Mouse (Mus musculus) CH12.LX (cell line): ENCODE data around the gene Ccer2. TPM values are rescaled to one million over a fixed set of nuclear protein-coding genes. Genes with fewer than 3 reads are reported as not detected.

Experiments
- DNase-seq: peaks from one replicate; pipeline ENCODE4 v3.0.0-alpha.2; 2013; ENCODE audit errors: extremely low read depth
- H3K27ac ChIP-seq: 2 replicates; pipeline ENCODE4 v1.5.1; 2012; ENCODE audit warnings: low read depth, mild to moderate bottlenecking, control low read depth, moderate library complexity; ENCODE audit not compliant: insufficient read depth
- H3K27me3 ChIP-seq: replicated peaks from 2 replicates; pipeline ENCODE3; 2012; ENCODE audit warnings: inconsistent platforms
- H3K36me3 ChIP-seq, 2 experiments: replicated peaks in 1 of 2; 2 replicates each; pipeline versions ENCODE3 to v1.6.1; 2012; ENCODE audit warnings: inconsistent platforms in 1 of 2, low read length in 1 of 2, mild to moderate bottlenecking in 1 of 2, mixed read lengths in 1 of 2, moderate library complexity in 1 of 2; ENCODE audit not compliant: control insufficient read depth in 1 of 2, insufficient read depth in 1 of 2
- H3K4me1 ChIP-seq, 2 experiments: 2 replicates each; pipeline ENCODE4 v1.6.1; 2012; ENCODE audit warnings: inconsistent platforms in 1 of 2, moderate library complexity in 1 of 2; ENCODE audit not compliant: insufficient read depth in 2 of 2, control insufficient read depth in 1 of 2
- H3K4me2 ChIP-seq: 2 replicates; pipeline ENCODE4 v1.6.1; 2012; ENCODE audit warnings: low read depth, mild to moderate bottlenecking, control low read depth; ENCODE audit not compliant: poor library complexity, insufficient read depth, severe bottlenecking
- H3K4me3 ChIP-seq, 3 experiments: fragments of 150-350 bp in 1 of 3; sonication (generic) in 1 of 3; replicated peaks in 1 of 3; 2 replicates each; pipeline versions ENCODE3 to v1.5.1; 2011 to 2012; ENCODE audit warnings: low read depth in 2 of 3, low read length in 2 of 3, mild to moderate bottlenecking in 2 of 3, moderate library complexity in 2 of 3, control low read depth in 1 of 3, improper control_type of control experiment in 1 of 3, inconsistent platforms in 1 of 3, mixed read lengths in 1 of 3; ENCODE audit not compliant: poor library complexity in 1 of 3
- H3K79me2 ChIP-seq: replicated peaks from 2 replicates; pipeline ENCODE4 v1.6.1; 2012; ENCODE audit warnings: mild to moderate bottlenecking, moderate library complexity; ENCODE audit not compliant: control insufficient read depth, poor library complexity, insufficient read depth, severe bottlenecking; ENCODE audit errors: extremely low read depth
- H3K9ac ChIP-seq: 2 replicates; pipeline ENCODE4 v1.6.1; 2012; ENCODE audit warnings: low read depth, mild to moderate bottlenecking, control low read depth, moderate library complexity; ENCODE audit not compliant: insufficient read depth
- H3K9me3 ChIP-seq: replicated peaks from 2 replicates; pipeline ENCODE3; 2012; ENCODE audit warnings: low read length, inconsistent platforms, mixed read lengths
- ELF1 ChIP-seq: IDR thresholded peaks from 2 replicates; pipeline ENCODE4 v1.6.1; 2014; ENCODE audit warnings: low read depth, mild to moderate bottlenecking, inconsistent platforms, low read length, improper control_type of control experiment
- EP300 ChIP-seq: IDR thresholded peaks from 2 replicates; pipeline ENCODE4 v1.6.1; 2011; ENCODE audit warnings: low read length, improper control_type of control experiment
- ETS1 ChIP-seq: conservative IDR thresholded peaks from 2 replicates; pipeline ENCODE4 v1.6.1; 2012; ENCODE audit warnings: low read depth, mild to moderate bottlenecking, inconsistent platforms, low read length, improper control_type of control experiment, moderate library complexity
- GABPA ChIP-seq: IDR thresholded peaks from 2 replicates; pipeline ENCODE4 v1.6.1; 2012; ENCODE audit warnings: low read depth, low read length, improper control_type of control experiment, inconsistent platforms; ENCODE audit not compliant: insufficient replicate concordance
- MAX ChIP-seq: IDR thresholded peaks from 2 replicates; pipeline ENCODE4 v1.6.1; 2011; ENCODE audit warnings: low read length, improper control_type of control experiment
- MXI1 ChIP-seq: IDR thresholded peaks from 2 replicates; pipeline ENCODE4 v1.6.1; 2011; ENCODE audit warnings: mild to moderate bottlenecking, low read depth, low read length, improper control_type of control experiment
- MYC ChIP-seq: IDR thresholded peaks from 2 replicates; pipeline ENCODE4 v1.6.1; 2011; ENCODE audit warnings: low read depth, mild to moderate bottlenecking, improper control_type of control experiment, low read length
- NELFE ChIP-seq: IDR thresholded peaks from 2 replicates; pipeline ENCODE4 v1.6.1; 2011; ENCODE audit warnings: low read depth, low read length, improper control_type of control experiment
- RAD21 ChIP-seq: IDR thresholded peaks from 2 replicates; pipeline ENCODE4 v1.6.1; 2011; ENCODE audit warnings: low read depth, mild to moderate bottlenecking, low read length, improper control_type of control experiment, moderate library complexity
- SIN3A ChIP-seq: IDR thresholded peaks from 2 replicates; pipeline ENCODE4 v1.6.1; 2012; ENCODE audit warnings: low read length, improper control_type of control experiment, inconsistent platforms
- dilution Hi-C: fragments of 300-500 bp; cut with MboI; formaldehyde crosslinking; loops from 2 replicates; pipeline ENCODE4 v1.14.3; 2020; ENCODE audit warnings: low sequenced_read_pairs; ENCODE audit not compliant: extremely low pct_unique_long_range_greater_than_20kb, extremely low pct_ligation_motif_present
- in situ Hi-C: fragments of 300-500 bp; cut with MboI; formaldehyde crosslinking; loops from 3 replicates; pipeline ENCODE4 v1.14.3; 2019; ENCODE audit warnings: low sequenced_read_pairs, low pct_ligation_motif_present, low pct_unique_long_range_greater_than_20kb, mixed read lengths
- polyA plus RNA-seq: library from polyadenylated mRNA; unstranded; fragments of >175 nt; gene quantifications from 2 replicates; pipeline ENCODE4 v1.2.1, GENCODE M21; 2012; ENCODE audit warnings: low read depth; ENCODE audit not compliant: insufficient read length
- total RNA-seq, 2 experiments: library from RNA; depleted of rRNA; stranded (reverse); fragments of 300-350 nt in 1 of 2; fragments of >200 nt in 1 of 2; gene quantifications; 2 replicates each; pipeline ENCODE4 v1.2.3; 2012 to 2014

The Ccer2 gene
- total and polyA plus RNA-seq, 3 experiments: 0.17 TPM; not detected in 2

- Histone ChIP-seq H3K36me3 (peaks cover 14 to 42% of the 10 kb centered on the region in 2 experiments), H3K27me3 (no peaks in the 10 kb centered on the region), H3K9me3 (peaks cover 2% of the 10 kb centered on the region)
- no peak for TF ChIP-seq GABPA
- no peak for TF ChIP-seq NELFE
- TF ChIP-seq ETS1: no peak
- TF ChIP-seq MYC: no peak
- no peak for TF ChIP-seq EP300
- no peak for TF ChIP-seq ELF1
- TF ChIP-seq, all 38 proteins: peak for 0
- no peaks in the 10 kb centered on the region; the same call in none of the 2 replicates for H3K79me2 ChIP-seq
- no peak overlapping the region for H3K4me3 ChIP-seq
- peaks cover 0 to 23% of the 10 kb centered on the region in 2 experiments; a peak in 2 of 4 replicates for H3K4me1 ChIP-seq
- H3K4me2 ChIP-seq: no peak overlapping the region
- dilution Hi-C loops: no loop called here
- no peak overlapping the region for H3K9ac ChIP-seq
- DNase-seq: no peak
- in situ Hi-C loops: no loop called here
- H3K27ac ChIP-seq: no peak overlapping the region
Measured at GRCm38 (mm10) chr7:28739829-28740228, 16.1 kb upstream of the Ccer2 start.

- DNase-seq: peak; percentile 29
- in situ Hi-C loops: no loop called here
Measured at GRCm38 (mm10) chr7:28740949-28741348, 15.0 kb upstream of the Ccer2 start.

GRCm38 (mm10) chr7:28741368-28741708 is 14.6 kb upstream of the Ccer2 start:
- in situ Hi-C loops: no loop called here
- H3K4me1 ChIP-seq: peaks cover 0 to 23% of the 10 kb centered on the region in 2 experiments; a peak in 2 of 4 replicates
- peak overlapping the region; percentile 84 to 97 (median 86) for H3K4me3 ChIP-seq
- peaks cover 23 to 55% of the 10 kb centered on the region in 2 experiments for H3K36me3 ChIP-seq
- dilution Hi-C loops: no loop called here
- peak overlapping the region; percentile 53 for H3K4me2 ChIP-seq
- H3K27me3 ChIP-seq: no peaks in the 10 kb centered on the region
- H3K79me2 ChIP-seq: no peaks in the 10 kb centered on the region; the same call in none of the 2 replicates
- DNase-seq: no peak
- TF ChIP-seq MXI1: peak; percentile 57; the same call in 1 of the 2 replicates
- TF ChIP-seq MAX: no peak
- TF ChIP-seq SIN3A: peak; percentile 77; the same call in 1 of the 2 replicates
- H3K9me3 ChIP-seq: peaks cover 2% of the 10 kb centered on the region
- H3K9ac ChIP-seq: peak overlapping the region; percentile 95
- 0 out of 2 replicates have a peak overlapping the region, but pooled peaks have one; percentile 26 for H3K27ac ChIP-seq

More at GRCm38 (mm10) chr7:28740949-28741348, 15.0 kb upstream of the Ccer2 start:
- H3K9ac ChIP-seq: peak overlapping the region; percentile 95
- H3K4me2 ChIP-seq: peak overlapping the region; percentile 53
- peaks cover 2% of the 10 kb centered on the region for H3K9me3 ChIP-seq
- H3K79me2 ChIP-seq: no peaks in the 10 kb centered on the region; the same call in none of the 2 replicates
- dilution Hi-C loops: no loop called here
- peaks cover 0 to 23% of the 10 kb centered on the region in 2 experiments; a peak in 2 of 4 replicates for H3K4me1 ChIP-seq
- TF ChIP-seq RAD21: peak; percentile 12
- TF ChIP-seq ELF1: no peak
- peak overlapping the region; percentile 84 to 97 (median 86) for H3K4me3 ChIP-seq
- H3K27ac ChIP-seq: 0 out of 2 replicates have a peak overlapping the region, but pooled peaks have one; percentile 26
- H3K36me3 ChIP-seq: peaks cover 19 to 51% of the 10 kb centered on the region in 2 experiments
- no peaks in the 10 kb centered on the region for H3K27me3 ChIP-seq
